Mouse (Mus musculus) hindbrain, embryonic 14.5 days (tissue): Measurements from ENCODE around the gene Cdc42ep4. TPM values are rescaled to one million over a fixed set of nuclear protein-coding genes. Genes with fewer than 3 reads are reported as not detected.

ENCODE experiments used
- ATAC-seq: fragments of 200-750 bp; cut with Nextera tagmentation; 2 replicates; pipeline ENCODE4 v1.8.0; 2017; ENCODE audit warnings: moderate number of reproducible peaks, mild to moderate bottlenecking, moderate TSS enrichment, moderate library complexity; ENCODE audit not compliant: low FRiP score
- DNase-seq: peaks from one replicate; pipeline ENCODE4 v3.0.0-alpha.2; 2015; ENCODE audit warnings: low spot score
- H3K27ac ChIP-seq: fragments of 300-500 bp; sonication (generic); 2 replicates; pipeline ENCODE4 v1.5.1; 2014; ENCODE audit warnings: mild to moderate bottlenecking, moderate library complexity
- H3K27me3 ChIP-seq: fragments of 300-500 bp; sonication (generic); 2 replicates; pipeline ENCODE4 v1.6.1; 2014; ENCODE audit warnings: mild to moderate bottlenecking, low read length, mixed read lengths; ENCODE audit not compliant: control insufficient read depth, insufficient read depth
- H3K36me3 ChIP-seq: fragments of 300-500 bp; sonication (generic); replicated peaks from 2 replicates; pipeline ENCODE4 v1.6.1; 2014; ENCODE audit not compliant: control insufficient read depth, insufficient read depth
- H3K4me1 ChIP-seq: fragments of 300-500 bp; sonication (generic); replicated peaks from 2 replicates; pipeline ENCODE4 v1.6.1; 2014; ENCODE audit warnings: antibody characterized with exemption, low read length, mixed read lengths; ENCODE audit not compliant: control insufficient read depth, insufficient read depth
- H3K4me2 ChIP-seq: fragments of 300-500 bp; sonication (generic); replicated peaks from 2 replicates; pipeline ENCODE4 v1.6.1; 2014; ENCODE audit warnings: mild to moderate bottlenecking, moderate library complexity
- H3K4me3 ChIP-seq: fragments of 300-500 bp; sonication (generic); replicated peaks from 2 replicates; pipeline ENCODE4 v1.5.1; 2014; ENCODE audit warnings: mild to moderate bottlenecking, low read length
- H3K9ac ChIP-seq: fragments of 300-500 bp; sonication (generic); 2 replicates; pipeline ENCODE4 v1.6.1; 2014
- H3K9me3 ChIP-seq: fragments of 300-500 bp; sonication (generic); 2 replicates; pipeline ENCODE4 v1.6.1; 2016; ENCODE audit warnings: low read length; ENCODE audit not compliant: control insufficient read depth
- WGBS: fragments of 180-500 bp; shearing (Covaris S2); extraction: QIAGEN DNeasy Blood & Tissue Kit; methylation state at CpG from one replicate; pipeline ENCODE4 v1.1.7; 2014; 5-methylcytosine and 5-hydroxymethylcytosine counted together
- polyA plus RNA-seq: library from polyadenylated mRNA; unstranded; fragments of >200 nt; fragmentation: Nextera tagmentation; extraction: Ambion mirVana; gene quantifications from 2 replicates; pipeline ENCODE4 v1.2.1, GENCODE M21; 2014

Cdc42ep4 gene
- polyA plus RNA-seq, 1 experiment from 2014 or later = 42.0 TPM

DNA sequence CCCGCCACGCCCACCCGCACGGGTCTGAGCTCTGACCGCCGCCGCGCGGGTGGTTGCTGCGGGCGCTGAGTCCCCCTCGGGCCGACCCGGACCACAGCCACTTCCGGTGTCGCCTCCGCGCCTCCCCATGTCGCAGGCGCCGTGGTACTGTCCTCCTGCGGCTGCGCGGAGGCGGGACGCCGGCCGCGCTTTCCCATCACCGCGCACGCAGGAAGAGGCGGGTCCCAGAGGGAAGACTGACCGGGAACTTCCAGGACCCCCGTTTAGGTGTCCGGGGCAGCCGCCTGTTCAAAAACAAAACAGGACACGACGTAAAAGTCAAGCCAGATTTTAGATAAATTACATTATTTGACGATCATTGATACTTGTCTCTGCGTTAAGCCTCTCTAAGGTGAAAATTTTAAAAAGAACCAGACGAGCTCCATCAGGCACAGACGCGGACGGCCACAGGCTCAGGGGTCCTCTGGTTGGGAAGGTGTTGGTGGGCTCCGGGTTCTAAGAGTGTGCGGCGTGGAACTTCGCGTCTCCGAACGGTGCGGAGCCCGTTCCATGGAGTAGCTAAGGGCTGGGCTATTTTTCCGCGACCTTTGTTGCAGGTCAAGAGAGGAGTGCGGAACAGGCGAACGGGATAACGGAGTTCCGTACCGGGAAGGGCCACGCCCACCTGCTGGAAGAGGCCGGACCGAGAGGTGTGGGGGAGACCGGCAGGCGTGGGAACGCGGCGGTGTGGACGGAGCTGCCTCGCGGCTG, 67.5 kb downstream of the Cdc42ep4 start, which contains the start of the genes Fam104a and D11Wsu47e:
Fam104a (minus strand) TSS at position 199 of the 750 bp plus-strand sequence.
D11Wsu47e (plus strand) TSS at position 456 of the 750 bp plus-strand sequence.
- Histone ChIP-seq H3K4me3 (peak within 1 kb of the TSS; percentile 89), H3K36me3 (peaks cover 17% of the 10 kb centered on the region), H3K9me3 (no peaks in the 10 kb centered on the region), H3K27ac (peak within 1 kb of the TSS; percentile 90), H3K27me3 (no peaks in the 10 kb centered on the region), H3K9ac (peak within 1 kb of the TSS; percentile 81), H3K4me2 (peak within 1 kb of the TSS; percentile 90), H3K4me1 (peaks cover 35% of the 10 kb centered on the region)
- DNase-seq (peak; percentile 96), ATAC-seq (peak; percentile 94)
- WGBS = under 1% methylated on average over 67 of the region's 73 CpGs

DNA sequence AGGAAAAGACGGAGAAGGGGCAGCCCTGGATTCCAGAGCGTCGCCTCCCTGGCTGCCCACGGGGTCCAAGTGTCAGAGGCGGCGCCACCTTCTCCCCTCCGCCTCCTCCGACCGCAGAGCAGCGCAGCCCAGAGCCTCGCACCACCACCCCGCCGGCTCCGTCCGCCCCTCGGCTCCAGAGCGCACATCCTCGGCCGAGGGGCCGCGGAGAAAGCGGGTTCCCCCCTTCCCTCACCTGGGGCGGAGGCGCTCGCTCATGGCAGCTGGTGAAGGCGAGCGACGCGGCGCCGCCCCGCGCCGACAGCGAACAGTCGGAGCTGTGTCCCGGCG, 68.1 kb downstream of the Cdc42ep4 start:
- H3K36me3 ChIP-seq = peaks cover 11% of the 10 kb centered on the region
- H3K9ac ChIP-seq = peak overlapping the region; percentile 81
- H3K9me3 ChIP-seq = no peaks in the 10 kb centered on the region
- 0% methylated on average over 10 of the region's 38 CpGs for WGBS
- H3K4me3 ChIP-seq = peak overlapping the region; percentile 89
- H3K27ac ChIP-seq = peak overlapping the region; percentile 90
- ATAC-seq (peak; percentile 75), DNase-seq (no peak)
- H3K4me1 ChIP-seq = peaks cover 35% of the 10 kb centered on the region
- H3K4me2 ChIP-seq = peak overlapping the region; percentile 90
- no peaks in the 10 kb centered on the region for H3K27me3 ChIP-seq

DNA sequence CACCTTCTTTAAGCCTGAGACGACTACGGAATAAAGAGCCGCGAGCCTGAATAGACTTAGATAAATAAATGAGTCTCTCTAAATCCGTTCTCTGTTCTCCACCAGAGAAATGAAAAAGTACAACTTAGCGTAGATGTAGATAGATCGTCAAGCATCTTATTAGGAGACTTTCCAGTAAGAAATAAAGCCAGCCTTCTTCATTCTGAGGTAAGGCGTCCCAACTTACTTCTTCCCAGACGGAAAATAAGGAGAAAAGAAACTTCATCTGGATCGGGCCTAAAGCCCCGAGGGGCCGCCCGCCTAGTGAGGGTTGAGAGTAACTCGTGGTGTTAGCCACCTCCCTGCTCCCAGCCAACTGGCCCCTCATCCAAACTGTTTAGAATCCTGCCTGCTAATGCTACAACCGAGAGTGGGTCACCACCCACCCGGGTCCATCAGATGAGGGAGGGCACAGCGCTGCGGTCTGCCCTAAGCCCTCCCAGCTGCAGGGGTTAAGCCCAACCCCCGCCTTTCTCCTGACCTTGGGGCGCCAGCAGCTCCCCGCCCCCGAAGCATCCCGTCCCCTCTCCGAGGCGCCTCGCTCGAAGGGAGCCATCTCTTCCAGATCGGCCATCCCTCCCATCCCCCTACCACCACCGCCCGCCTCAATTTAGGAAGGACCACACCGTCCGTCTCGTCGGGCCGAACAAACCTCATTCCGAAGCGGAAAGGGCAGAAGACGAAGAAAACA, 68.6 kb downstream of the Cdc42ep4 start:
- Histone ChIP-seq H3K9ac (peak overlapping the region; percentile 81), H3K27me3 (no peaks in the 10 kb centered on the region), H3K36me3 (peaks cover 6% of the 10 kb centered on the region), H3K4me1 (peaks cover 35% of the 10 kb centered on the region), H3K4me2 (peak overlapping the region; percentile 90), H3K4me3 (peak overlapping the region; percentile 89), H3K9me3 (no peaks in the 10 kb centered on the region), H3K27ac (peak overlapping the region; percentile 90)
- peak; percentile 37 for ATAC-seq
- WGBS = 3% methylated on average over 37 of the region's 38 CpGs
- DNase-seq = no peak

DNA sequence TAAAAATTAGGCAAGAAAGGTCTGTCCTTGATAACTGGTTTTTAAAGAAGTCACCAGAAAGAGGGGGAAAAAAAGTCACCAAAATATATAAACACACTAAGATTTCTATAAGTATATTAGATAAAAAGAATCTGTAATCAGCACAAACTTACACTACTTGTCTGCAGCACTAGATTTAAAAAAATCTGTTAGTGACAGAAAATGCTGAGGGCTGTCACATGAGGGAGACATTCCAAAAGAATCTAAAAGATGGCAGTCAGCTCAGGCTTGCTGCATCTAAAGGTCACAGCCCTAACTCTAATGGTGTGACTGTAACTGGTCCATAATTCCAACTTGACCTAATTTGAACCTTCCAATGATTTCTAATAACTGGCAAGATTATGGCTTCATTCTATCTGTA, 69.7 kb downstream of the Cdc42ep4 start:
- no peak overlapping the region for H3K27ac ChIP-seq
- no peaks in the 10 kb centered on the region for H3K27me3 ChIP-seq
- ATAC-seq = no peak
- no peak for DNase-seq
- no peaks in the 10 kb centered on the region for H3K9me3 ChIP-seq
- H3K4me2 ChIP-seq = peak overlapping the region; percentile 90
- peak overlapping the region; percentile 89; the same call in 1 of the 2 replicates for H3K4me3 ChIP-seq
- H3K9ac ChIP-seq = peak overlapping the region; percentile 81
- H3K4me1 ChIP-seq = peaks cover 35% of the 10 kb centered on the region
- peaks cover 2% of the 10 kb centered on the region for H3K36me3 ChIP-seq

DNA sequence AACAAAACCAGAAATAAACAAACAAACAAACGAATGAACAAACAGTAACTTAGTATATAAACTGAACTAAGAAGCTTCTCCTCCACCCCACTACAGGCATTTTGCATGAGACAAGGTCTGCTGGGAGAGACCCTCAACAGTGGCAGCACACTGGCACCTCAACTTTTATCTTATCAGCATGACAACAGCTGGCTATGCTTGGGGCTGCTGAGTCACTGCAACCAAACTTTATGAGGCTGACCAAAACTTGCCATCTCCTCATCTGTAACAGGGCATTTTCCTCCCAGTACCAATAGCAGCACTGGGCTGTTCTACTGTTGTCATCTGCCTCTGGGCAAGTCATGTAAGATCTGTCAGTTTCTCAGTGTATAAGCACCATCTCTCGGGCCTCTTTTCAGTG, 70.7 kb downstream of the Cdc42ep4 start:
- H3K9ac ChIP-seq = no peak overlapping the region
- H3K27me3 ChIP-seq = no peaks in the 10 kb centered on the region
- ATAC-seq (no peak), DNase-seq (no peak)
- peaks cover 35% of the 10 kb centered on the region for H3K4me1 ChIP-seq
- 96% methylated on average over 2 of the region's 2 CpGs for WGBS
- H3K9me3 ChIP-seq = no peaks in the 10 kb centered on the region
- no peak overlapping the region for H3K4me3 ChIP-seq
- no peak overlapping the region for H3K27ac ChIP-seq
- H3K4me2 ChIP-seq = no peak overlapping the region
- H3K36me3 ChIP-seq = peaks cover 13% of the 10 kb centered on the region

DNA sequence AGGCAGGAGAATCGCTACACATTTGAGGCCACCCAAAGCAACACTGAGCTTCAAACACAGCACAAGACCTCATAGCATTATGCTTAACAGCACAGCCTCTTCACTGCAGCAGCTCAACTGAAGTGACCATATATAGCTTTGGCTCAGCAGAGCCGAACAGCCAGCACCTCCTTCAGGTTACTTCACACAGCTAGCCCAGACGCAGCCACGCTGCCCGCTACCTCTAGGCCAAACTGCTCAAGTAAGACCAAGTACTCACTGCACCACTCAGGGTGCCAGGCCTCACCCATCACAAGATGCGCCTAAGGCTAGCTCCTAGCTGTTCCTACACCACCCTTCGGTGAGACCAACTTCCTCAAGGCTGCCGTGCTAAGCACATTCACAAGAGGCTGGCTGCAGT, 73.3 kb downstream of the Cdc42ep4 start:
- DNase-seq = no peak
- peaks cover 36% of the 10 kb centered on the region for H3K36me3 ChIP-seq
- ATAC-seq = no peak
- H3K9me3 ChIP-seq = no peaks in the 10 kb centered on the region
- H3K27ac ChIP-seq = no peak overlapping the region
- 88% methylated on average over 8 of the region's 8 CpGs for WGBS
- no peak overlapping the region for H3K4me3 ChIP-seq
- H3K9ac ChIP-seq = no peak overlapping the region
- no peak overlapping the region for H3K4me2 ChIP-seq
- H3K4me1 ChIP-seq = peaks cover 23% of the 10 kb centered on the region
- H3K27me3 ChIP-seq = no peaks in the 10 kb centered on the region

DNA sequence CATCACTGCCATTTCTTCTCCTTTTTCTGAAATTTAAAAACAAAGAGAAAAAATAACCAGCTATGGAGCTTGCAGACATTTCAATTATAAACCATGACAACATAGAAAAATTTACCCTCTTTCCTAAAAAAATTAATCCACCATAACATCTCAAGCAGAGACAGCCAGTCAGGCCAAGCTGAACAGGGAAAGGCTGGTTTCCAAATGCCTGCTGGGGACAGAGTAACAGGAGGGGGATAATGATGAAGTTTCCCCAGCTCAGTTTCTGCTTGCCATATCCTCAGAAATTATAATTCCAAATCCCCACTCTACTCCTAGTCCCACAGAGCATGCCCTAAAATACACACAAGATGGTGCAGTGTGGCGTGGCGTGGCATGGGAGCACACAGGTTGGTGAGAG, 74.3 kb downstream of the Cdc42ep4 start:
- peaks cover 16% of the 10 kb centered on the region for H3K4me1 ChIP-seq
- H3K9ac ChIP-seq = no peak overlapping the region
- peaks cover 44% of the 10 kb centered on the region for H3K36me3 ChIP-seq
- DNase-seq (no peak), ATAC-seq (no peak)
- no peak overlapping the region for H3K27ac ChIP-seq
- no peaks in the 10 kb centered on the region for H3K9me3 ChIP-seq
- no peaks in the 10 kb centered on the region for H3K27me3 ChIP-seq
- H3K4me2 ChIP-seq = no peak overlapping the region
- WGBS = 88% methylated on average over 2 of the region's 2 CpGs
- no peak overlapping the region for H3K4me3 ChIP-seq

Other genes starting within 250 kb of the Cdc42ep4 start
- gene Sstr2, start 132.5 kb downstream of the Cdc42ep4 start, polyA plus RNA-seq = 19.4 and 23.9 TPM in 2 replicates
- gene Cog1, start 102.7 kb downstream of the Cdc42ep4 start, polyA plus RNA-seq = 38.0 and 41.9 TPM in 2 replicates
- gene Slc39a11, start 101.8 kb downstream of the Cdc42ep4 start, polyA plus RNA-seq = 25.5 and 30.2 TPM in 2 replicates
- gene Fam104a, start 67.7 kb downstream of the Cdc42ep4 start, polyA plus RNA-seq = 42.3 and 43.7 TPM in 2 replicates
- 22.2 and 24.2 TPM in 2 replicates for gene D11Wsu47e, start 67.5 kb downstream of the Cdc42ep4 start, polyA plus RNA-seq
- 0.27 and 0.54 TPM in 2 replicates for gene Cpsf4l, start 41.9 kb downstream of the Cdc42ep4 start, polyA plus RNA-seq